In the genomic region with DNA sequence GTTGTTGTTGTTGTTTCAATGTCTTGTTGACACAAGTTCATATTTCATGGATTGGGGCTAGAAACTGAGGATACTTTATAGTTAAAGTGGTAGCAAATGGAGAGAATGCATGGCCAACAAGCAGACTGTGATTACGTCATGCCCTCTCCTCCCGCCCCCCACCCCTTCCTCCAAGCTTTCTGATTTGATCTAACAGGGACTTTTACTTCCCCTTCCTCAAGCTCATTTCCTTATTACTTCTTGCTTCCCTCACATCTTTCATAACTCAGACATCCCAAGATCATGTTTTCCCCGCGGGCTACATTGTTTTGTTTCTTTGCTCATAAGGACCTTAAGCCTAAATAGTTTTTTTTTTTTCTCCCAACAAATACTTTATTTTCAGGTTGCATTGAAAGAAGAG, we compare ENCODE assay signal across 28 mouse cellular contexts.
DNase-seq lines count a peak whose midpoint lies in the region; ATAC-seq and TF ChIP-seq lines count a peak whose summit lies in the region.
"Had no signal": no experiment of that assay in that cellular context is flagged by ENCODE, and none has a peak within 500 bp of the region (broad histone marks: within the 10 kb centered on the region; RNA-seq: fewer than 3 reads in every experiment).

No protein-coding gene starts in this region.

- 67% methylated on average over 4 of the region's 4 CpGs for WGBS in lung, embryonic 14.5 days

- no peak for ATAC-seq in lung, embryonic 14.5 days (ENCODE audit: insufficient read depth)
- peak; percentile 96 for ATAC-seq in granulocyte monocyte progenitor cell, adult 5-6 weeks (replicated peaks; ENCODE audit: poor library complexity, severe bottlenecking)
- ATAC-seq in monocyte, adult 5-6 weeks (replicated peaks; ENCODE audit: insufficient number of reproducible peaks, low FRiP score, low TSS enrichment, poor library complexity, severe bottlenecking): 0 out of 2 replicates have a peak, but pooled peaks have one; percentile 47
- no peak for ATAC-seq in cerebellum, adult (ENCODE audit: insufficient number of reproducible peaks, low FRiP score, low TSS enrichment)
- ATAC-seq: forebrain, embryonic 15.5 days; intestine, postnatal 0 days; Patski had no signal

- TF ChIP-seq CTCF in lung, embryonic 14.5 days (IDR thresholded peaks at IDR 0.05; ENCODE audit: low read depth): no peak

- no peaks in the 10 kb centered on the region for H3K36me3 ChIP-seq in lung, embryonic 14.5 days (ENCODE audit: insufficient read depth)
- H3K36me3 ChIP-seq: embryonic facial prominence, embryonic 10.5 days; embryonic facial prominence, embryonic 13.5 days; forebrain, embryonic 12.5 days; forebrain, embryonic 15.5 days; G1E; hindbrain, embryonic 12.5 days; hindbrain, embryonic 15.5 days had no signal

- no peak overlapping the region for H3K9ac ChIP-seq in lung, embryonic 14.5 days
- H3K9ac ChIP-seq: embryonic facial prominence, embryonic 13.5 days; forebrain, embryonic 12.5 days; forebrain, embryonic 15.5 days; hindbrain, embryonic 12.5 days; hindbrain, embryonic 15.5 days had no signal

- no peaks in the 10 kb centered on the region for H3K27me3 ChIP-seq in lung, embryonic 14.5 days (ENCODE audit: insufficient read depth, low read length)
- H3K27me3 ChIP-seq: CH12.LX; embryonic facial prominence, embryonic 13.5 days; forebrain, embryonic 12.5 days; forebrain, embryonic 15.5 days; hindbrain, embryonic 12.5 days; hindbrain, embryonic 15.5 days had no signal

- no peak overlapping the region for H3K4me2 ChIP-seq in lung, embryonic 14.5 days
- H3K4me2 ChIP-seq: embryonic facial prominence, embryonic 13.5 days; forebrain, embryonic 12.5 days; forebrain, embryonic 15.5 days; heart, embryonic 11.5 days; hindbrain, embryonic 12.5 days; hindbrain, embryonic 15.5 days had no signal

- no peak overlapping the region for H3K4me3 ChIP-seq in lung, embryonic 14.5 days (ENCODE audit: low read depth, low read length)
- H3K4me3 ChIP-seq: embryonic facial prominence, embryonic 10.5 days; embryonic facial prominence, embryonic 13.5 days; erythroblast, embryonic 14.5 days; forebrain, embryonic 12.5 days; forebrain, embryonic 15.5 days; hindbrain, embryonic 12.5 days; hindbrain, embryonic 15.5 days had no signal

- DNase-seq in lung, embryonic 14.5 days: peak; percentile 4
- no peak for DNase-seq in lung, postnatal 4 days
- DNase-seq in adrenal gland, adult 18-20 months (ENCODE audit: low spot score in 2 of 2): no peak
- DNase-seq: adrenal gland, adult 8-10 months; adrenal gland, postnatal 36 days; B cell, adult 2 months; cerebellum, adult 11-12 months; cerebellum, adult 8-10 months; cerebellum, postnatal 10 days; cerebellum, postnatal 36 days; gastrocnemius, postnatal 10 days; gastrocnemius, postnatal 36 days; heart, adult 11 months had no signal

- H3K27ac ChIP-seq in lung, embryonic 14.5 days (ENCODE audit: low read depth): no peak overlapping the region
- H3K27ac ChIP-seq: embryonic facial prominence, embryonic 10.5 days; embryonic facial prominence, embryonic 13.5 days; forebrain, embryonic 12.5 days; forebrain, embryonic 15.5 days; hindbrain, embryonic 12.5 days; hindbrain, embryonic 15.5 days had no signal

- H3K9me3 ChIP-seq in lung, embryonic 14.5 days (ENCODE audit: low read depth, low read length): no peaks in the 10 kb centered on the region
- H3K9me3 ChIP-seq: embryonic facial prominence, embryonic 10.5 days; embryonic facial prominence, embryonic 13.5 days; forebrain, embryonic 12.5 days; forebrain, embryonic 15.5 days; G1E; hindbrain, embryonic 12.5 days; hindbrain, embryonic 15.5 days had no signal

- H3K4me1 ChIP-seq in lung, embryonic 14.5 days (ENCODE audit: insufficient read depth): no peaks in the 10 kb centered on the region
- H3K4me1 ChIP-seq: embryonic facial prominence, embryonic 10.5 days; embryonic facial prominence, embryonic 13.5 days; forebrain, embryonic 12.5 days; forebrain, embryonic 15.5 days; hindbrain, embryonic 12.5 days; hindbrain, embryonic 15.5 days had no signal

Comparison
In these comparisons a context has a peak if more than half of its experiments do, and no peak if none do; other contexts are left out.
1. ATAC-seq: peak in granulocyte monocyte progenitor cell, adult 5-6 weeks (single experiment) and monocyte, adult 5-6 weeks (single experiment); none in lung, embryonic 14.5 days (single experiment) and cerebellum, adult (single experiment).